Mouse (Mus musculus) limb, embryonic 15.5 days (tissue): ENCODE data around the gene Klhl30. TPM values are rescaled to one million over a fixed set of nuclear protein-coding genes. Genes with fewer than 3 reads are reported as not detected.

Source experiments
- ATAC-seq: fragments of 200-750 bp; cut with Nextera tagmentation; 2 replicates; pipeline ENCODE4 v1.8.0; 2017; ENCODE audit warnings: low read depth, moderate TSS enrichment; ENCODE audit not compliant: insufficient number of reproducible peaks, low FRiP score, low TSS enrichment
- H3K27ac ChIP-seq: fragments of 300-500 bp; sonication (generic); 2 replicates; pipeline ENCODE4 v1.5.1; 2015; ENCODE audit warnings: moderate library complexity, mild to moderate bottlenecking, inconsistent platforms
- H3K27me3 ChIP-seq: fragments of 300-500 bp; sonication (generic); 2 replicates; pipeline ENCODE4 v1.6.1; 2015; ENCODE audit warnings: inconsistent platforms
- H3K36me3 ChIP-seq: fragments of 300-500 bp; sonication (generic); 2 replicates; pipeline ENCODE4 v1.6.1; 2015; ENCODE audit warnings: inconsistent platforms
- H3K4me1 ChIP-seq: fragments of 300-500 bp; sonication (generic); 2 replicates; pipeline ENCODE4 v1.6.1; 2015; ENCODE audit warnings: inconsistent platforms
- H3K4me2 ChIP-seq: fragments of 300-500 bp; sonication (generic); 2 replicates; pipeline ENCODE4 v1.6.1; 2015; ENCODE audit warnings: mild to moderate bottlenecking, inconsistent platforms
- H3K4me3 ChIP-seq: fragments of 300-500 bp; sonication (generic); 2 replicates; pipeline ENCODE4 v1.5.1; 2015; ENCODE audit warnings: mild to moderate bottlenecking, inconsistent platforms
- H3K9ac ChIP-seq: fragments of 300-500 bp; sonication (generic); 2 replicates; pipeline ENCODE4 v1.6.1; 2015; ENCODE audit warnings: inconsistent platforms
- H3K9me3 ChIP-seq: fragments of 300-500 bp; sonication (generic); 2 replicates; pipeline ENCODE4 v1.6.1; 2016; ENCODE audit warnings: inconsistent platforms
- WGBS: fragments of 180-500 bp; shearing (Covaris S2); methylation state at CpG from one replicate; pipeline ENCODE4 v1.1.7; 2015; 5-methylcytosine and 5-hydroxymethylcytosine counted together
- polyA plus RNA-seq: library from polyadenylated mRNA; unstranded; fragments of >200 nt; fragmentation: Nextera tagmentation; extraction: Ambion mirVana; gene quantifications from 2 replicates; pipeline ENCODE4 v1.2.1, GENCODE M21; 2015

Gene Klhl30
- polyA plus RNA-seq, 1 experiment from 2014 or later = 2.1 TPM

GRCm38 (mm10) chr1:91332102-91332501 is 18.7 kb upstream of the Klhl30 start:
- Histone ChIP-seq H3K36me3 (no peaks in the 10 kb centered on the region), H3K4me2 (no peak overlapping the region), H3K9me3 (no peaks in the 10 kb centered on the region), H3K9ac (no peak overlapping the region), H3K27me3 (no peaks in the 10 kb centered on the region), H3K27ac (no peak overlapping the region), H3K4me3 (no peak overlapping the region), H3K4me1 (no peaks in the 10 kb centered on the region)
- 57% methylated on average over 4 of the region's 4 CpGs for WGBS
- no peak for ATAC-seq

- Histone ChIP-seq H3K27ac (no peak overlapping the region), H3K4me2 (no peak overlapping the region), H3K36me3 (no peaks in the 10 kb centered on the region), H3K4me3 (no peak overlapping the region), H3K27me3 (no peaks in the 10 kb centered on the region), H3K4me1 (no peaks in the 10 kb centered on the region), H3K9me3 (no peaks in the 10 kb centered on the region), H3K9ac (no peak overlapping the region)
- ATAC-seq = no peak
These were observed 17.2 kb upstream of the Klhl30 start for GRCm38 (mm10) chr1:91333582-91333981.

- no peak overlapping the region for H3K4me2 ChIP-seq
- no peak overlapping the region for H3K9ac ChIP-seq
- ATAC-seq = no peak
- H3K27me3 ChIP-seq = peaks cover 7% of the 10 kb centered on the region; the same call in 1 of the 2 replicates
- 83% methylated on average over 7 of the region's 7 CpGs for WGBS
- H3K36me3 ChIP-seq = no peaks in the 10 kb centered on the region
- no peaks in the 10 kb centered on the region for H3K9me3 ChIP-seq
- no peaks in the 10 kb centered on the region for H3K4me1 ChIP-seq
- H3K27ac ChIP-seq = no peak overlapping the region
- H3K4me3 ChIP-seq = no peak overlapping the region
These were observed 13.5 kb upstream of the Klhl30 start for GRCm38 (mm10) chr1:91337355-91337754.

- WGBS = 71% methylated on average over 3 of the region's 3 CpGs
- Histone ChIP-seq H3K9me3 (no peaks in the 10 kb centered on the region), H3K4me2 (no peak overlapping the region), H3K27ac (no peak overlapping the region), H3K9ac (no peak overlapping the region), H3K36me3 (no peaks in the 10 kb centered on the region), H3K4me1 (peaks cover 16% of the 10 kb centered on the region), H3K4me3 (no peak overlapping the region), H3K27me3 (peaks cover 52% of the 10 kb centered on the region)
- ATAC-seq = no peak
These were observed 6.8 kb upstream of the Klhl30 start for GRCm38 (mm10) chr1:91344001-91344400.

- H3K9me3 ChIP-seq = no peaks in the 10 kb centered on the region
- H3K27me3 ChIP-seq = peaks cover 52% of the 10 kb centered on the region
- peak overlapping the region; percentile 21 for H3K4me3 ChIP-seq
- WGBS = 4% methylated on average over 61 of the region's 68 CpGs
- H3K4me2 ChIP-seq = peak overlapping the region; percentile 38
- H3K36me3 ChIP-seq = no peaks in the 10 kb centered on the region
- ATAC-seq = no peak
- H3K27ac ChIP-seq = no peak overlapping the region
- H3K9ac ChIP-seq = no peak overlapping the region
- peaks cover 16% of the 10 kb centered on the region for H3K4me1 ChIP-seq
These were observed 5.7 kb upstream of the Klhl30 start for GRCm38 (mm10) chr1:91344921-91345685.

GRCm38 (mm10) chr1:91346892-91347291 is 3.9 kb upstream of the Klhl30 start:
- H3K27ac ChIP-seq = no peak overlapping the region
- WGBS = 33% methylated on average over 3 of the region's 3 CpGs
- ATAC-seq = no peak
- no peak overlapping the region for H3K4me2 ChIP-seq
- H3K4me1 ChIP-seq = peaks cover 19% of the 10 kb centered on the region
- peaks cover 46% of the 10 kb centered on the region for H3K27me3 ChIP-seq
- no peaks in the 10 kb centered on the region for H3K36me3 ChIP-seq
- no peak overlapping the region for H3K9ac ChIP-seq
- no peaks in the 10 kb centered on the region for H3K9me3 ChIP-seq
- no peak overlapping the region for H3K4me3 ChIP-seq

- Histone ChIP-seq H3K9me3 (no peaks in the 10 kb centered on the region), H3K27ac (no peak overlapping the region), H3K27me3 (peaks cover 7% of the 10 kb centered on the region), H3K9ac (no peak overlapping the region), H3K36me3 (no peaks in the 10 kb centered on the region), H3K4me2 (no peak overlapping the region), H3K4me3 (no peak overlapping the region), H3K4me1 (0 out of 2 replicates have a peak, but pooled peaks cover 2% of the 10 kb centered on the region)
- WGBS = 78% methylated on average over 3 of the region's 3 CpGs
- ATAC-seq = no peak
These were observed 433 bp downstream of the Klhl30 start for GRCm38 (mm10) chr1:91351249-91351648.

GRCm38 (mm10) chr1:91352277-91352676 is 1.5 kb downstream of the Klhl30 start:
- H3K27ac ChIP-seq = no peak overlapping the region
- 0 out of 2 replicates have a peak, but pooled peaks cover 2% of the 10 kb centered on the region for H3K4me1 ChIP-seq
- no peak overlapping the region for H3K4me2 ChIP-seq
- 80% methylated on average over 2 of the region's 2 CpGs for WGBS
- H3K27me3 ChIP-seq = no peaks in the 10 kb centered on the region
- no peak overlapping the region for H3K9ac ChIP-seq
- no peak for ATAC-seq
- no peaks in the 10 kb centered on the region for H3K36me3 ChIP-seq
- H3K4me3 ChIP-seq = no peak overlapping the region
- H3K9me3 ChIP-seq = no peaks in the 10 kb centered on the region

GRCm38 (mm10) chr1:91356105-91356504 is 5.3 kb downstream of the Klhl30 start:
- H3K4me2 ChIP-seq = no peak overlapping the region
- no peaks in the 10 kb centered on the region for H3K36me3 ChIP-seq
- no peak for ATAC-seq
- 0 out of 2 replicates have a peak, but pooled peaks cover 2% of the 10 kb centered on the region for H3K4me1 ChIP-seq
- WGBS = 84% methylated on average over 11 of the region's 11 CpGs
- H3K27me3 ChIP-seq = no peaks in the 10 kb centered on the region
- H3K4me3 ChIP-seq = no peak overlapping the region
- no peaks in the 10 kb centered on the region for H3K9me3 ChIP-seq
- H3K9ac ChIP-seq = no peak overlapping the region
- H3K27ac ChIP-seq = no peak overlapping the region

GRCm38 (mm10) chr1:91362113-91362512 is 11.3 kb downstream of the Klhl30 start:
- Histone ChIP-seq H3K9ac (no peak overlapping the region), H3K9me3 (no peaks in the 10 kb centered on the region), H3K4me3 (no peak overlapping the region), H3K36me3 (no peaks in the 10 kb centered on the region), H3K4me2 (no peak overlapping the region), H3K27me3 (0 out of 2 replicates have a peak, but pooled peaks cover 6% of the 10 kb centered on the region), H3K27ac (no peak overlapping the region), H3K4me1 (peaks cover 16% of the 10 kb centered on the region)
- ATAC-seq = no peak
- WGBS = 76% methylated on average over 5 of the region's 5 CpGs

GRCm38 (mm10) chr1:91364822-91365644 is 14.2 kb downstream of the Klhl30 start:
- H3K9me3 ChIP-seq = no peaks in the 10 kb centered on the region
- WGBS = 92% methylated on average over 16 of the region's 16 CpGs

GRCm38 (mm10) chr1:91365816-91366214 is 15.0 kb downstream of the Klhl30 start:
- H3K4me1 ChIP-seq = peaks cover 17% of the 10 kb centered on the region
- 0 out of 2 replicates have a peak, but pooled peaks cover 6% of the 10 kb centered on the region for H3K27me3 ChIP-seq
- H3K9ac ChIP-seq = peak overlapping the region; percentile 48; the same call in 1 of the 2 replicates
- H3K4me3 ChIP-seq = peak overlapping the region; percentile 48
- peaks cover 10% of the 10 kb centered on the region for H3K36me3 ChIP-seq
- no peak overlapping the region for H3K27ac ChIP-seq
- no peak for ATAC-seq
- peak overlapping the region; percentile 96 for H3K4me2 ChIP-seq
- 35% methylated on average over 8 of the region's 8 CpGs for WGBS
- H3K9me3 ChIP-seq = no peaks in the 10 kb centered on the region

More at GRCm38 (mm10) chr1:91364822-91365644, 14.2 kb downstream of the Klhl30 start:
- Histone ChIP-seq H3K4me1 (peaks cover 17% of the 10 kb centered on the region), H3K27me3 (0 out of 2 replicates have a peak, but pooled peaks cover 6% of the 10 kb centered on the region), H3K27ac (no peak overlapping the region), H3K4me2 (no peak overlapping the region), H3K4me3 (no peak overlapping the region), H3K9ac (no peak overlapping the region), H3K36me3 (peaks cover 2% of the 10 kb centered on the region)
- no peak for ATAC-seq
